Mouse (Mus musculus) CH12.LX (cell line): ENCODE data around the gene Gpx1. TPM values are rescaled to one million over a fixed set of nuclear protein-coding genes. Genes with fewer than 3 reads are reported as not detected.

ENCODE experiments used
- DNase-seq: peaks from one replicate; pipeline ENCODE4 v3.0.0-alpha.2; 2013; ENCODE audit errors: extremely low read depth
- H3K27ac ChIP-seq: 2 replicates; pipeline ENCODE4 v1.5.1; 2012; ENCODE audit warnings: low read depth, mild to moderate bottlenecking, control low read depth, moderate library complexity; ENCODE audit not compliant: insufficient read depth
- H3K27me3 ChIP-seq: replicated peaks from 2 replicates; pipeline ENCODE3; 2012; ENCODE audit warnings: inconsistent platforms
- H3K36me3 ChIP-seq, 2 experiments: replicated peaks in 1 of 2; 2 replicates each; pipeline versions ENCODE3 to v1.6.1; 2012; ENCODE audit warnings: inconsistent platforms in 1 of 2, low read length in 1 of 2, mild to moderate bottlenecking in 1 of 2, mixed read lengths in 1 of 2, moderate library complexity in 1 of 2; ENCODE audit not compliant: control insufficient read depth in 1 of 2, insufficient read depth in 1 of 2
- H3K4me1 ChIP-seq, 2 experiments: 2 replicates each; pipeline ENCODE4 v1.6.1; 2012; ENCODE audit warnings: inconsistent platforms in 1 of 2, moderate library complexity in 1 of 2; ENCODE audit not compliant: insufficient read depth in 2 of 2, control insufficient read depth in 1 of 2
- H3K4me2 ChIP-seq: 2 replicates; pipeline ENCODE4 v1.6.1; 2012; ENCODE audit warnings: low read depth, mild to moderate bottlenecking, control low read depth; ENCODE audit not compliant: poor library complexity, insufficient read depth, severe bottlenecking
- H3K4me3 ChIP-seq, 3 experiments: fragments of 150-350 bp in 1 of 3; sonication (generic) in 1 of 3; replicated peaks in 1 of 3; 2 replicates each; pipeline versions ENCODE3 to v1.5.1; 2011 to 2012; ENCODE audit warnings: low read depth in 2 of 3, low read length in 2 of 3, mild to moderate bottlenecking in 2 of 3, moderate library complexity in 2 of 3, control low read depth in 1 of 3, improper control_type of control experiment in 1 of 3, inconsistent platforms in 1 of 3, mixed read lengths in 1 of 3; ENCODE audit not compliant: poor library complexity in 1 of 3
- H3K79me2 ChIP-seq: replicated peaks from 2 replicates; pipeline ENCODE4 v1.6.1; 2012; ENCODE audit warnings: mild to moderate bottlenecking, moderate library complexity; ENCODE audit not compliant: control insufficient read depth, poor library complexity, insufficient read depth, severe bottlenecking; ENCODE audit errors: extremely low read depth
- H3K9ac ChIP-seq: 2 replicates; pipeline ENCODE4 v1.6.1; 2012; ENCODE audit warnings: low read depth, mild to moderate bottlenecking, control low read depth, moderate library complexity; ENCODE audit not compliant: insufficient read depth
- H3K9me3 ChIP-seq: replicated peaks from 2 replicates; pipeline ENCODE3; 2012; ENCODE audit warnings: low read length, inconsistent platforms, mixed read lengths
- BHLHE40 ChIP-seq: IDR thresholded peaks from 2 replicates; pipeline ENCODE4 v1.6.1; 2011; ENCODE audit warnings: mild to moderate bottlenecking, low read depth, low read length, improper control_type of control experiment
- CHD1 ChIP-seq: IDR thresholded peaks from 2 replicates; pipeline ENCODE4 v1.6.1; 2012; ENCODE audit warnings: low read depth, low read length, improper control_type of control experiment, inconsistent platforms
- CHD2 ChIP-seq: IDR thresholded peaks from 2 replicates; pipeline ENCODE4 v1.6.1; 2011; ENCODE audit warnings: low read length, improper control_type of control experiment
- CTCF ChIP-seq, 2 experiments: IDR thresholded peaks in 1 of 2; conservative IDR thresholded peaks in 1 of 2; 2 replicates each; pipeline ENCODE4 v1.5.1; 2011 to 2012; ENCODE audit warnings: low read depth in 2 of 2, low read length in 2 of 2, improper control_type of control experiment in 1 of 2, inconsistent platforms in 1 of 2, mild to moderate bottlenecking in 1 of 2, moderate library complexity in 1 of 2
- E2F4 ChIP-seq: IDR thresholded peaks from 2 replicates; pipeline ENCODE4 v1.6.1; 2011; ENCODE audit warnings: low read depth, low read length, improper control_type of control experiment; ENCODE audit not compliant: insufficient replicate concordance
- ELF1 ChIP-seq: IDR thresholded peaks from 2 replicates; pipeline ENCODE4 v1.6.1; 2014; ENCODE audit warnings: low read depth, mild to moderate bottlenecking, inconsistent platforms, low read length, improper control_type of control experiment
- HCFC1 ChIP-seq: IDR thresholded peaks from 2 replicates; pipeline ENCODE4 v1.6.1; 2012; ENCODE audit warnings: low read depth, mild to moderate bottlenecking, inconsistent platforms, low read length, improper control_type of control experiment
- JUN ChIP-seq: IDR thresholded peaks from 2 replicates; pipeline ENCODE4 v1.6.1; 2011; ENCODE audit warnings: low read depth, mild to moderate bottlenecking, low read length, improper control_type of control experiment, moderate library complexity; ENCODE audit not compliant: insufficient read depth
- MAX ChIP-seq: IDR thresholded peaks from 2 replicates; pipeline ENCODE4 v1.6.1; 2011; ENCODE audit warnings: low read length, improper control_type of control experiment
- MYC ChIP-seq: IDR thresholded peaks from 2 replicates; pipeline ENCODE4 v1.6.1; 2011; ENCODE audit warnings: low read depth, mild to moderate bottlenecking, improper control_type of control experiment, low read length
- NRF1 ChIP-seq: IDR thresholded peaks from 2 replicates; pipeline ENCODE4 v1.6.1; 2014; ENCODE audit warnings: low read depth, mild to moderate bottlenecking, inconsistent platforms, low read length, improper control_type of control experiment, moderate library complexity
- POLR2AphosphoS2 ChIP-seq: IDR thresholded peaks from 2 replicates; pipeline ENCODE4 v1.6.1; 2011; ENCODE audit warnings: low read depth, low read length, improper control_type of control experiment
- RAD21 ChIP-seq: IDR thresholded peaks from 2 replicates; pipeline ENCODE4 v1.6.1; 2011; ENCODE audit warnings: low read depth, mild to moderate bottlenecking, low read length, improper control_type of control experiment, moderate library complexity
- RCOR1 ChIP-seq: conservative IDR thresholded peaks from 2 replicates; pipeline ENCODE4 v1.6.1; 2012; ENCODE audit warnings: low read depth, mild to moderate bottlenecking, inconsistent platforms, low read length, improper control_type of control experiment
- SIN3A ChIP-seq: IDR thresholded peaks from 2 replicates; pipeline ENCODE4 v1.6.1; 2012; ENCODE audit warnings: low read length, improper control_type of control experiment, inconsistent platforms
- TBP ChIP-seq: conservative IDR thresholded peaks from 2 replicates; pipeline ENCODE4 v1.6.1; 2011; ENCODE audit warnings: low read depth, low read length, improper control_type of control experiment
- TCF12 ChIP-seq: IDR thresholded peaks from 2 replicates; pipeline ENCODE4 v1.6.1; 2014; ENCODE audit warnings: low read depth, mild to moderate bottlenecking, inconsistent platforms, low read length, improper control_type of control experiment
- UBTF ChIP-seq: IDR thresholded peaks from 2 replicates; pipeline ENCODE4 v1.6.1; 2012; ENCODE audit warnings: low read depth, mild to moderate bottlenecking, inconsistent platforms, low read length, improper control_type of control experiment, moderate library complexity
- USF2 ChIP-seq: conservative IDR thresholded peaks from 2 replicates; pipeline ENCODE4 v1.6.1; 2011; ENCODE audit warnings: low read depth, low read length, improper control_type of control experiment
- ZC3H11A ChIP-seq: IDR thresholded peaks from 2 replicates; pipeline ENCODE4 v1.6.1; 2012; ENCODE audit warnings: low read depth, mild to moderate bottlenecking, inconsistent platforms, low read length, improper control_type of control experiment
- ZKSCAN1 ChIP-seq: IDR thresholded peaks from 2 replicates; pipeline ENCODE4 v1.6.1; 2012; ENCODE audit warnings: low read depth, inconsistent platforms, low read length, improper control_type of control experiment, borderline replicate concordance
- dilution Hi-C: fragments of 300-500 bp; cut with MboI; formaldehyde crosslinking; loops from 2 replicates; pipeline ENCODE4 v1.14.3; 2020; ENCODE audit warnings: low sequenced_read_pairs; ENCODE audit not compliant: extremely low pct_unique_long_range_greater_than_20kb, extremely low pct_ligation_motif_present
- in situ Hi-C: fragments of 300-500 bp; cut with MboI; formaldehyde crosslinking; loops from 3 replicates; pipeline ENCODE4 v1.14.3; 2019; ENCODE audit warnings: low sequenced_read_pairs, low pct_ligation_motif_present, low pct_unique_long_range_greater_than_20kb, mixed read lengths
- polyA plus RNA-seq: library from polyadenylated mRNA; unstranded; fragments of >175 nt; gene quantifications from 2 replicates; pipeline ENCODE4 v1.2.1, GENCODE M21; 2012; ENCODE audit warnings: low read depth; ENCODE audit not compliant: insufficient read length
- total RNA-seq, 2 experiments: library from RNA; depleted of rRNA; stranded (reverse); fragments of 300-350 nt in 1 of 2; fragments of >200 nt in 1 of 2; gene quantifications; 2 replicates each; pipeline ENCODE4 v1.2.3; 2012 to 2014

Gpx1 gene
- total and polyA plus RNA-seq, 3 experiments, result 506 to 883 (median 813) TPM

- dilution Hi-C loops, result no loop called here
- in situ Hi-C loops, result no loop called here
- Histone ChIP-seq H3K79me2 (peaks cover 10% of the 10 kb centered on the region), H3K9ac (no peak overlapping the region), H3K9me3 (no peaks in the 10 kb centered on the region), H3K4me1 (peaks cover 14 to 44% of the 10 kb centered on the region in 2 experiments), H3K27me3 (no peaks in the 10 kb centered on the region), H3K4me3 (no peak overlapping the region), H3K4me2 (no peak overlapping the region), H3K27ac (no peak overlapping the region), H3K36me3 (peaks cover 0 to 22% of the 10 kb centered on the region in 2 experiments)
- TF ChIP-seq RAD21 (peak; percentile 12), CTCF (conservative IDR thresholded peaks at IDR 0.05 in 1 of 2, IDR thresholded peaks at IDR 0.05 in 1 of 2; ENCODE audit: low read depth in 2 of 2, low read length in 2 of 2) (peak in 1 of 2 experiments; percentile 35; a peak in 1 of 4 replicates), ELF1 (peak; percentile 38; the same call in 1 of the 2 replicates), RCOR1 (no peak)
- DNase-seq, result peak; percentile 30
These were observed 3.7 kb downstream of the Gpx1 start for GRCm38 (mm10) chr9:108342301-108342831.

GRCm38 (mm10) chr9:108343331-108343730, 4.6 kb downstream of the Gpx1 start:
- no peak overlapping the region for H3K27ac ChIP-seq
- H3K36me3 ChIP-seq, result peaks cover 0 to 18% of the 10 kb centered on the region in 2 experiments
- dilution Hi-C loops, result no loop called here
- peaks cover 12% of the 10 kb centered on the region for H3K79me2 ChIP-seq
- TF ChIP-seq SIN3A (no peak), TBP (no peak), TCF12 (no peak), ZC3H11A (no peak), MYC (no peak), CHD2 (no peak), BHLHE40 (no peak), POLR2AphosphoS2 (no peak), CHD1 (no peak), UBTF (no peak), E2F4 (no peak)
- H3K4me2 ChIP-seq, result no peak overlapping the region
- H3K9ac ChIP-seq, result no peak overlapping the region
- H3K4me1 ChIP-seq, result peaks cover 14 to 41% of the 10 kb centered on the region in 2 experiments
- no peak for DNase-seq
- H3K9me3 ChIP-seq, result no peaks in the 10 kb centered on the region
- in situ Hi-C loops, result no loop called here
- no peaks in the 10 kb centered on the region for H3K27me3 ChIP-seq
- H3K4me3 ChIP-seq, result no peak overlapping the region

DNA sequence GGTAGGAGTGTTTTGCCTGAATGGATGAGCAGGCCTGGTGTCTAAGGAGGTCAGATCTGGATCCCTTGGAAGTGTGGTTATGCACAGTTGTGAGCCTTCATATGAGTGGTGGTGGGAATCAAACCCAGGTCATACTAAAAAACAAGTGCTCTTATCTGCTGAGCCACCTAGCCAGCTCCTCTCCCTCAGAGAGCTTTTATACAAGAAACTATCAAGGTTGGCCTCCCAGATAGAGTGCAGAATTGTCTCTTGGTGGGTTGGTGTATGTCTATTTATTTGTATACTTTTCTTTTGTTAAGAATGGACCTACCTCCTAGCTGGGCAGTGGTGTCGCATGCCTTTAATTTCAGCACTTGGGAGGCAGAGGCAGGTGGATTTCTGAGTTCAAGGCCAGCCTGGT, 5.1 kb downstream of the Gpx1 start:
- no peak for DNase-seq
- dilution Hi-C loops, result no loop called here
- H3K4me2 ChIP-seq, result no peak overlapping the region

More for the DNA sequence above, 5.1 kb downstream of the Gpx1 start:
- no peaks in the 10 kb centered on the region for H3K27me3 ChIP-seq
- no peak overlapping the region for H3K4me3 ChIP-seq
- peaks cover 17% of the 10 kb centered on the region for H3K79me2 ChIP-seq
- in situ Hi-C loops, result no loop called here
- no peaks in the 10 kb centered on the region for H3K9me3 ChIP-seq
- no peak overlapping the region for H3K9ac ChIP-seq
- H3K4me1 ChIP-seq, result peaks cover 14 to 41% of the 10 kb centered on the region in 2 experiments
- TF ChIP-seq ELF1, result no peak
- TF ChIP-seq JUN, result no peak
- no peak for TF ChIP-seq ZKSCAN1
- no peak for TF ChIP-seq CHD1
- no peak for TF ChIP-seq NRF1
- TF ChIP-seq MAX, result no peak
- no peak for TF ChIP-seq HCFC1
- no peak for TF ChIP-seq USF2
- no peak for TF ChIP-seq SIN3A
- no peak for TF ChIP-seq E2F4
- peaks cover 0 to 17% of the 10 kb centered on the region in 2 experiments for H3K36me3 ChIP-seq
- no peak overlapping the region for H3K27ac ChIP-seq
